In genomic region chr1:74787846-74788245, GRCm38 (mm10) we compare ENCODE assay signal across 9 mouse cellular contexts. TPM values are rescaled to one million over a fixed set of nuclear protein-coding genes. Genes with fewer than 3 reads are reported as not detected.
DNase-seq lines count a peak whose midpoint lies in the region; ATAC-seq lines count a peak whose summit lies in the region.
"Had no signal": no experiment of that assay in that cellular context is flagged by ENCODE, and none has a peak within 500 bp of the region (broad histone marks: within the 10 kb centered on the region; RNA-seq: fewer than 3 reads in every experiment).

No protein-coding gene starts in this region.

- no peak overlapping the region for H3K4me2 ChIP-seq in embryonic facial prominence, embryonic 11.5 days (ENCODE audit: low read depth, low read length)
- H3K4me2 ChIP-seq: lung, embryonic 15.5 days had no signal

- DNase-seq in heart, adult 18-20 months, result peak; percentile 73 to 89
- DNase-seq in heart, embryonic 10.5 days (ENCODE audit: low spot score), result no peak
- peak; percentile 62 for DNase-seq in adrenal gland, postnatal 25 days
- DNase-seq in embryonic facial prominence, embryonic 11.5 days (ENCODE audit: low spot score), result peak; percentile 93
- peak; percentile 86 for DNase-seq in heart, postnatal 4 days
- peak; percentile 75 for DNase-seq in layer of hippocampus, adult 9-11 months
- peak; percentile 87 for DNase-seq in mesoderm, embryonic 11.5 days (ENCODE audit: low read depth, low spot score)
- peak; percentile 52 for DNase-seq in skeletal muscle tissue, adult 2 months (ENCODE audit: low read depth, low spot score)

- H3K27ac ChIP-seq in heart, embryonic 10.5 days, result no peak overlapping the region
- H3K27ac ChIP-seq in embryonic facial prominence, embryonic 11.5 days (replicated peaks; ENCODE audit: low read depth, low read length), result no peak overlapping the region
- H3K27ac ChIP-seq: lung, embryonic 15.5 days had no signal

- no peaks in the 10 kb centered on the region for H3K9me3 ChIP-seq in heart, embryonic 10.5 days
- H3K9me3 ChIP-seq in embryonic facial prominence, embryonic 11.5 days (replicated peaks; ENCODE audit: control insufficient read depth, low read length), result no peaks in the 10 kb centered on the region
- H3K9me3 ChIP-seq: lung, embryonic 15.5 days had no signal

- no peak for ATAC-seq in embryonic facial prominence, embryonic 11.5 days (replicated peaks; ENCODE audit: insufficient number of reproducible peaks, low FRiP score, low TSS enrichment, low read depth)

- peaks cover 99% of the 10 kb centered on the region for H3K27me3 ChIP-seq in heart, embryonic 10.5 days (ENCODE audit: insufficient read depth, poor library complexity, severe bottlenecking)
- peaks cover 74% of the 10 kb centered on the region for H3K27me3 ChIP-seq in embryonic facial prominence, embryonic 11.5 days (ENCODE audit: control insufficient read depth, insufficient read depth, low read length)

- no peak overlapping the region for H3K9ac ChIP-seq in embryonic facial prominence, embryonic 11.5 days (replicated peaks; ENCODE audit: low read length)
- H3K9ac ChIP-seq: lung, embryonic 15.5 days had no signal

- H3K4me1 ChIP-seq in heart, embryonic 10.5 days, result peaks cover 27% of the 10 kb centered on the region
- H3K4me1 ChIP-seq in embryonic facial prominence, embryonic 11.5 days (ENCODE audit: control insufficient read depth, insufficient read depth, low read length), result peaks cover 6% of the 10 kb centered on the region

- H3K4me3 ChIP-seq in heart, embryonic 10.5 days, result no peak overlapping the region
- H3K4me3 ChIP-seq in embryonic facial prominence, embryonic 11.5 days (ENCODE audit: low read depth, low read length), result no peak overlapping the region
- H3K4me3 ChIP-seq: lung, embryonic 15.5 days had no signal

- H3K36me3 ChIP-seq in heart, embryonic 10.5 days, result no peaks in the 10 kb centered on the region
- H3K36me3 ChIP-seq in embryonic facial prominence, embryonic 11.5 days (replicated peaks; ENCODE audit: control insufficient read depth, insufficient read depth, low read depth, low read length), result no peaks in the 10 kb centered on the region
- H3K36me3 ChIP-seq: lung, embryonic 15.5 days had no signal

- WGBS in heart, embryonic 10.5 days, result 6% methylated on average over 7 of the region's 7 CpGs
- WGBS in embryonic facial prominence, embryonic 11.5 days, result 6% methylated on average over 7 of the region's 7 CpGs

RNA-seq across cellular contexts. Expression of gene Wnt10a, which starts 3.5 kb away (rescaled TPM):
- not detected for total RNA-seq in heart, adult 18-20 months (2021)
- polyA plus RNA-seq in heart, embryonic 10.5 days (2016; fragmentation: Nextera tagmentation; extraction: Ambion mirVana), result 0.07 and 0.29 TPM in 2 replicates
- total RNA-seq in adrenal gland, postnatal 25 days (2021), result 0.27 TPM in 1 of 2 replicates, not detected in the other
- polyA plus RNA-seq in embryonic facial prominence, embryonic 11.5 days (2014; fragmentation: Nextera tagmentation; extraction: Ambion mirVana), result 1.5 and 1.6 TPM in 2 replicates
- not detected for total RNA-seq in heart, postnatal 4 days (2021)

RNA-seq across cellular contexts. Expression of gene Wnt6, which starts 16.2 kb away (rescaled TPM):
- total RNA-seq in heart, adult 18-20 months (2021), result under 1 TPM; 0.18 to 0.30 TPM
- polyA plus RNA-seq in heart, embryonic 10.5 days (2016; fragmentation: Nextera tagmentation; extraction: Ambion mirVana), result 4.0 and 11.9 TPM in 2 replicates
- total RNA-seq in adrenal gland, postnatal 25 days (2021), result 1.8 and 2.5 TPM in 2 replicates
- 15.5 and 19.1 TPM in 2 replicates for polyA plus RNA-seq in embryonic facial prominence, embryonic 11.5 days (2014; fragmentation: Nextera tagmentation; extraction: Ambion mirVana)
- total RNA-seq in heart, postnatal 4 days (2021), result under 1 TPM; 0.12 to 0.20 TPM

RNA-seq across cellular contexts. Expression of gene Prkag3, which starts 38.8 kb away (rescaled TPM):
- 1 to 10 TPM; 1.4 to 1.7 TPM for total RNA-seq in heart, adult 18-20 months (2021)
- 2.3 and 6.8 TPM in 2 replicates for polyA plus RNA-seq in heart, embryonic 10.5 days (2016; fragmentation: Nextera tagmentation; extraction: Ambion mirVana)
- total RNA-seq in adrenal gland, postnatal 25 days (2021), result not detected in 2 replicates
- polyA plus RNA-seq in embryonic facial prominence, embryonic 11.5 days (2014; fragmentation: Nextera tagmentation; extraction: Ambion mirVana), result not detected in 2 replicates
- 1 to 10 TPM; 3.7 to 4.1 TPM for total RNA-seq in heart, postnatal 4 days (2021)
